Mouse (Mus musculus) gastrocnemius, adult 2 months (tissue): ENCODE data around the gene Gm12887. TPM values are rescaled to one million over a fixed set of nuclear protein-coding genes. Genes with fewer than 3 reads are reported as not detected.

Experiments
- DNase-seq: peaks from one replicate; pipeline ENCODE4 v3.0.0; 2022
- H3K27ac ChIP-seq: fragments of 200-600 bp; 2 replicates; pipeline ENCODE4 v1.8.1; 2022; ENCODE audit warnings: mild to moderate bottlenecking
- H3K4me3 ChIP-seq: fragments of 200-600 bp; 2 replicates; pipeline ENCODE4 v1.8.1; 2022; ENCODE audit warnings: mild to moderate bottlenecking, moderate library complexity
- CTCF ChIP-seq: fragments of 200-600 bp; IDR thresholded peaks from 2 replicates; pipeline ENCODE4 v1.8.1; 2022; ENCODE audit warnings: antibody characterized with exemption, mild to moderate bottlenecking, moderate library complexity
- intact Hi-C: fragments of 180-260 bp; cut with DNase I; formaldehyde crosslinking; loops from one replicate; pipeline ENCODE4 v1.15.1; 2025
- long read RNA-seq, 2 experiments: library from polyadenylated mRNA; stranded (forward); transcript quantifications; one replicate each; pipeline ENCODE4 v2.0.0; 2021
- total RNA-seq, 2 experiments: library from RNA; stranded (reverse); gene quantifications; 2 replicates each; pipeline ENCODE4 v1.2.3; 2021

Gm12887 gene
- total RNA-seq = not detected
- long read RNA-seq, experiment 1 = 0 reads
- long read RNA-seq, experiment 2 = 0 reads

DNA sequence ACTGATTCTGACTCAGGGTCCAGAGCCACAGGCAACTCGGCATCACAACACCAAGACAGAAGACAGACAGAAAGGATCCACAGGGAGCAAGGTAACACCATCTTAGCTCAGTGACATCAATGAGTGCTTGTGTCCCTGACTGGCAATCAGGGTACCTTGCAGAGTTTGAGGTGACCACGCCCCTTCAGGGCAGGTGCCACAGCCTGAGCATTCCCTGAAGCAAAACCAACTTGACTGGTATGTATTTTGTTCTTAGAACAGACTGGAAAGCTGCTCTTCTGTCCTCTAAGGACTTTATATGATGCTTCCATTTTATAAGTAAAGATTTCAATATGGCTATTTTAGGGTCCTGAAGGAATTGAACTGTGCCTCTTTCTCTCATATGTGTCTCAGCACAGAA is at the start of gene Gm12887:
Gm12887 (minus strand) TSS at position 101 of the 400 bp plus-strand sequence.
- H3K27ac ChIP-seq = no peak within 1 kb of the TSS
- no peak for TF ChIP-seq CTCF
- intact Hi-C loops = no loop called here
- DNase-seq = no peak
- H3K4me3 ChIP-seq = no peak within 1 kb of the TSS

DNA sequence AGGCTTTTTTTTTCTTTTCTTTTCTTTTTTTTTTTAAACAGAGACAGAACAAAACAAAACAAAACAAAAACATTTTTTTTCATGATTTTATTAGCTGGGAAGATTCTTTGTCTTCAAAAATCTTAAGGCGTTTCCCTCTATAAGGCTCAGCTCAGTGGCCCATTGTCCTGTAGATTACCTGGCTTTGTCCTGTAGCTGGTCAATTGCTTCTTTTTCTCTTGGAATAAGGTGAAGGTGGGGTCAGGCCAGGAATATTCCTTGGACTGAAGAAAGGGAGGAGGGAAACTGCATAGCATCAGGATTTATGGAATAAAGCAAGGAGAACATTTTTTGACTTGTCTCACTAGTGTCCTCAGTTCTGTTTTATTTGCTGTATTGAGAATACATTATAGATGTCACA is 35.1 kb upstream of the Gm12887 start:
- intact Hi-C loops = no loop called here
- no peak overlapping the region for H3K4me3 ChIP-seq
- no peak for DNase-seq
- no peak overlapping the region for H3K27ac ChIP-seq
- TF ChIP-seq CTCF = no peak

Other genes starting within 250 kb of the Gm12887 start
- not detected for gene Gm12886, start 199.0 kb downstream of the Gm12887 start, total RNA-seq